Mouse (Mus musculus): ENCODE measurements around the gene Ccdc85c. TPM values are rescaled to one million over a fixed set of nuclear protein-coding genes. Genes with fewer than 3 reads are reported as not detected.

Gene Ccdc85c
- polyA plus RNA-seq (2014; fragmentation: Illumina TruSeq; extraction: RNeasy Lipid Tissue Mini Kit (QIAGEN cat#74804); ENCODE audit: low replicate concordance): 2.3 TPM

DNA sequence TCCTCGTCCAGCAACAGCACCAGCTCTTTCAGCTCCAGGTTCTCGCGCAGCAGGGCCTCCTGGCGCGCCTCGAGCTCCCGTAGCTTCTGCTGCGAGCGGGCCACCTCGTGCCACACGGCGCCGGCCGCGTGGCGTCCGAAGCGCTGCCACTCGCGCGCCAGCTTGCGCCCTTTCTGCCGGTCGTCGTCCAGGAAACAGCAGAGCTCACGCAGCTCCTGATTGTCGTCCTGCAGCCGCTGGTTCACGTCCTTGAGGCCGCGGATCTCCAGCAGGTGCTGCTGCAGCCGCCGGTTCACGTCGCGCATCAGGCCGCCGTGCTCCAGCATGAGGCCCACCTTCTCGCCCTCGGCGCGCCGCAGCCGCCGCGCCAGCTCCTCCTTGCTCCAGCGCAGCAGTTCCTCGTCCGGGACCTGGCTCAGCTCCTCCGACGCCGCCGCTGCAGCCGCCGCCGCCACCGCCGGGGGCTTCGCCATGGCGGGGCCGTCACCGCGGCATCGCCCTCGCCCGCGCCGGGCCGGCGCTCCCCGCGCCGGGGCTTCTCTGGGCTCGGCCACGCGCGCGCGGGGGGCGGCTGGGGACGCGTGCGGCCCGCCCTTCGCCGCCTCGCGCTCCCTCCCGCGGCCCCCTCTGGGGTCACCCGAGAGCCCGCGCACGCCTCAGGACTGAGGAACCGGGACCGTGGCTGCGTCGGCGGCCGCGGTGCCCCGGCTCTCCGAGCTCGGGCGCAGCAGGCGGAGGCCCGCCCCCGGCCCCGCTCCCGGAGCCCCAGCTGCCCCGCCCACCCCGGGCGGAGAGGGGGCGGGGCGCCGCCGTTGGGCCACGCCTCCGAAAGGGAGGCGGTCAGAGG is at the start of gene Ccdc85c:
TSS of gene Ccdc85c (minus strand) at position 765 of the 847 bp plus-strand sequence.

DNA sequence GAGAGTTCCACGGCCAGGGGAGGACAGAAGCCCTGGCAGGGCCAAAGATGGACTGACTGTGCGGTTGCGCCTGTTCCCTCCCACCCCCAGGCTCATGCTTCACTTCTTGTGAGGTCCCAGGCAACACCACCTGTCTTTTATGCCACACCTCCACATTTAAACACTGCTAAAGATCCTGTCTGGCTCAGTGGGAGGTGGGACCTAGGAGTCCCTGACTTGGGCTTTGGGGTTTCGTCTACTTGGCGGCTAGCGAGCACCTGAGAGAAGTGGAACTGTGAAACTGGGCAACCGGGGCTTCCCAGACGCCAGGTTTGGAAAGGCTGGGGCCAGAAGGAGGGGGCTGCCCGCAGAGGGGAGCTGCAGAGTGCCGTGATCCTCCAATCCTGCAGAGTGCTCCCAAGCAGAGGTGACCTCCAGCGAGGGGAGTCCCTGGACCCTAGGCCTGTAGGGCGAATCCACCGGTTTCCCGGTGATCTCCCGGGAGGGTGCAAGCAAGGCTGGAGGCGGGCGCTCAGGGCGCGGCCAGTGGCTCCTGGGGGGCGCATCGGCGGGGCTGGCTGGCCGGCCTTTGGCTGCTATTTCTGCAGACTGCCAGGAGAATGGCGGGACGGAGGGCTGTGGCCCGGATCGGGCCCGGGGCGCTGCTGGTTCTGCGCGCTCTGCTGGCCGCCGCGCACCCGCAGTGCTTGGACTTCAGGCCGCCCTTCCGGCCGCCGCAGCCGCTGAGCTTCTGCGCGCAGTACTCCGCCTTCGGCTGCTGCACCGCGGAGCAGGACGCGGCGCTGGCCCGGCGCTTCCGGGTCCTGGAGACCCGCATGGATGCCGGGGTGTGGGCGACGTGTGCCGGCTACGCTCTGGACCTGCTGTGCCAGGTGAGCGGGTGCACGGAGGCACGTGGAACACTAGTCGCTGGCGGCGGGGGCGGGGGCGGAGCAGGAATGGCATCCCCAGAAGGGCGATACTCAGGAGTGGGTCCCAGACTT is 30.9 kb upstream of the Ccdc85c start, which contains the start of gene Hhipl1:
TSS of gene Hhipl1 (plus strand) at position 459 of the 983 bp plus-strand sequence.

DNA sequence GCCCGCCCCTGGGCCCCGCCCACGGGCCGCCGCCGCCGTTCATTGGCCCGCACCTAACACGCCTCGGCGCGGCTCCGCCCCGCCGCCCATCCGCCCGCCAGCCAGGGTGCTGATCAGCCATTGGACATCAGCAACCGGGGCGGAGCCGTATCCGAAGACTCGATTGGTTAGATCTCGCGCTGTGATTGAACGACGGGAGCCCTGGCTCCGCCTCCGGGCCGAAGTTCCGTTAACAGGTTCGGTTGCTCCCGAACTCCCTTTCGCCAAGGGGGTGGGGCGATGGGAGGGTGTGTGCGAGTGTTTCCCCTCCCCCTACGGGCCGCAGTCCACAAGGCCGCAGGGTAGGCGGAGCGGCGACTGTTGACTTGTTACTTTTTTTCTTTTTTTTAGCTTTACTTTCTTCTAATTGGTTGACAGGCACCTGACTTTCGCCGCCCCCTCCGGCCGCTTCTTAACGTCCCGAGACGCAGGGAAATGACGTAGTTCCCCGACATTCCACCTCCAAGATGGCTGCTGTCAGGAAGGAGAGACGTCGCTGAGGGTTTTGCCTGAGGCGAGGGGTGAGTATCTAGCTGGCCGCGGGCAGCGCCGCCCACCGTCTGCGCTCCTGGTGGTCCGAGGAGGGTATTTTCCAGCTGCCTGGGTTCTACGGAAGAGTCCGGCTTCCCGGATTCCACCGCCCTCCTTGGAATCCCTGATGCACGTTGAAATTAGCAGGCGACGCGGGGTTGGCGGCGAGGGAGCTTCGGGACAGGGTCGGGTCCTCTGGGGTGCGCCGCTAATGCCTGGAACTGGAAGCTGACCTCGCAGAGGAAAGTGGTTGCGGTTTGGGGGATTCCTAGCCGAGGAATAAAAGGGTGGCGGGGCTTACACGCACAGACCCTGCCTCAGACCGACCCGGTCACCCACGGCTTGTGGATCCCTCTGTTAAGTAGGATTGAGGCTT is 95.6 kb downstream of the Ccdc85c start, which contains the start of gene Ccnk:
TSS of gene Ccnk (plus strand) at position 259 of the 946 bp plus-strand sequence.

DNA sequence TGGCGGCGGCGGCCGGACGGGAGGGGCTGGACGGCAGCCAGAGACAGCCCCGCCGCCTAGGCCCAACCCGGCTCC is 96.1 kb downstream of the Ccdc85c start, which contains the start of gene Setd3:
TSS of gene Setd3 (minus strand) at position 69 of the 75 bp plus-strand sequence.

Other genes starting within 250 kb of the Ccdc85c start
- gene Setd3, start 96.1 kb downstream of the Ccdc85c start, polyA plus RNA-seq (2014; fragmentation: Illumina TruSeq; extraction: RNeasy Lipid Tissue Mini Kit (QIAGEN cat#74804); ENCODE audit: low replicate concordance): 133 TPM
- gene Ccnk, start 95.8 kb downstream of the Ccdc85c start, polyA plus RNA-seq (2014; fragmentation: Illumina TruSeq; extraction: RNeasy Lipid Tissue Mini Kit (QIAGEN cat#74804); ENCODE audit: low replicate concordance): 26.7 TPM
- gene Hhipl1, start 30.8 kb upstream of the Ccdc85c start, polyA plus RNA-seq (2014; fragmentation: Illumina TruSeq; extraction: RNeasy Lipid Tissue Mini Kit (QIAGEN cat#74804); ENCODE audit: low replicate concordance): not detected
- gene Cyp46a1, start 59.0 kb upstream of the Ccdc85c start, polyA plus RNA-seq (2014; fragmentation: Illumina TruSeq; extraction: RNeasy Lipid Tissue Mini Kit (QIAGEN cat#74804); ENCODE audit: low replicate concordance): not detected
- gene Eml1, start 95.5 kb upstream of the Ccdc85c start, polyA plus RNA-seq (2014; fragmentation: Illumina TruSeq; extraction: RNeasy Lipid Tissue Mini Kit (QIAGEN cat#74804); ENCODE audit: low replicate concordance): 10.6 TPM